Mouse (Mus musculus): ENCODE data around the gene Gm34653.

The Gm34653 gene

GRCm38 (mm10) chr2:34882757-34883156 is 50.0 kb downstream of the Gm34653 start:
- no peak for DNase-seq (ENCODE audit: low read depth in 2 of 2, low spot score in 2 of 2)

GRCm38 (mm10) chr2:34883190-34883589 is 50.4 kb downstream of the Gm34653 start:
- no peak for DNase-seq (ENCODE audit: low read depth in 2 of 2, low spot score in 2 of 2)

GRCm38 (mm10) chr2:34884186-34884585 is 51.4 kb downstream of the Gm34653 start:
- no peak for DNase-seq (ENCODE audit: low read depth in 2 of 2, low spot score in 2 of 2)

Measured in CD8-positive naive resting alpha-beta T cell, adult 2 months (primary cell).